Mouse (Mus musculus): ENCODE measurements around the gene 4933414I15Rik.

- peak; percentile 52 for TF ChIP-seq CTCF (IDR thresholded peaks at IDR 0.05; ENCODE audit: control insufficient read depth, insufficient read depth, insufficient read length)
- TF ChIP-seq USF1 (IDR thresholded peaks at IDR 0.05; ENCODE audit: low read depth): no peak
- no peak for TF ChIP-seq MAX (IDR thresholded peaks at IDR 0.05)
- no peak for TF ChIP-seq CEBPB (IDR thresholded peaks at IDR 0.05; ENCODE audit: low read depth)
Measured at GRCm38 (mm10) chr11:50939621-50940366, 3.8 kb downstream of the 4933414I15Rik start.
